Mouse (Mus musculus): Measurements from ENCODE around the gene Ccdc28b. TPM values are rescaled to one million over a fixed set of nuclear protein-coding genes. Genes with fewer than 3 reads are reported as not detected.

Ccdc28b gene
- polyA plus RNA-seq, 1 experiment from 2014 or later, result 47.3 TPM

Other genes starting within 250 kb of the Ccdc28b start
- 11.0 and 13.1 TPM in 2 replicates for gene Zbtb8a, start 245.8 kb downstream of the Ccdc28b start, polyA plus RNA-seq (2015; fragmentation: Nextera tagmentation; extraction: Ambion mirVana)
- gene Zbtb8b, start 183.1 kb downstream of the Ccdc28b start, polyA plus RNA-seq (2015; fragmentation: Nextera tagmentation; extraction: Ambion mirVana), result 5.8 and 6.2 TPM in 2 replicates
- 23.1 and 27.2 TPM in 2 replicates for gene Bsdc1, start 162.4 kb downstream of the Ccdc28b start, polyA plus RNA-seq (2015; fragmentation: Nextera tagmentation; extraction: Ambion mirVana)
- gene Tssk3, start 132.9 kb downstream of the Ccdc28b start, polyA plus RNA-seq (2015; fragmentation: Nextera tagmentation; extraction: Ambion mirVana), result not detected in 2 replicates
- 0.27 TPM in 1 of 2 replicates, not detected in the other for gene Fam229a, start 132.8 kb downstream of the Ccdc28b start, polyA plus RNA-seq (2015; fragmentation: Nextera tagmentation; extraction: Ambion mirVana)
- gene Marcksl1, start 110.4 kb downstream of the Ccdc28b start, polyA plus RNA-seq (2015; fragmentation: Nextera tagmentation; extraction: Ambion mirVana), result 283 and 352 TPM in 2 replicates
- 99.9 and 134 TPM in 2 replicates for gene Hdac1, start 81.2 kb downstream of the Ccdc28b start, polyA plus RNA-seq (2015; fragmentation: Nextera tagmentation; extraction: Ambion mirVana)
- 6.8 and 62.1 TPM in 2 replicates for gene Lck, start 50.3 kb downstream of the Ccdc28b start, polyA plus RNA-seq (2015; fragmentation: Nextera tagmentation; extraction: Ambion mirVana)
- gene Fam167b, start 45.4 kb downstream of the Ccdc28b start, polyA plus RNA-seq (2015; fragmentation: Nextera tagmentation; extraction: Ambion mirVana), result 4.4 and 5.0 TPM in 2 replicates
- gene Eif3i, start 23.3 kb downstream of the Ccdc28b start, polyA plus RNA-seq (2015; fragmentation: Nextera tagmentation; extraction: Ambion mirVana), result 151 and 175 TPM in 2 replicates
- gene Tmem234, start 23.3 kb downstream of the Ccdc28b start, polyA plus RNA-seq (2015; fragmentation: Nextera tagmentation; extraction: Ambion mirVana), result 136 and 147 TPM in 2 replicates
- 1.7 and 2.1 TPM in 2 replicates for gene Dcdc2b, start 9.7 kb downstream of the Ccdc28b start, polyA plus RNA-seq (2015; fragmentation: Nextera tagmentation; extraction: Ambion mirVana)
- 19.0 and 22.9 TPM in 2 replicates for gene Iqcc, start 4.8 kb downstream of the Ccdc28b start, polyA plus RNA-seq (2015; fragmentation: Nextera tagmentation; extraction: Ambion mirVana)
- gene Txlna, start 17.1 kb upstream of the Ccdc28b start, polyA plus RNA-seq (2015; fragmentation: Nextera tagmentation; extraction: Ambion mirVana), result 38.4 and 50.8 TPM in 2 replicates
- 13.6 and 16.6 TPM in 2 replicates for gene Kpna6, start 48.8 kb upstream of the Ccdc28b start, polyA plus RNA-seq (2015; fragmentation: Nextera tagmentation; extraction: Ambion mirVana)
- 6.1 and 7.4 TPM in 2 replicates for gene Tmem39b, start 72.9 kb upstream of the Ccdc28b start, polyA plus RNA-seq (2015; fragmentation: Nextera tagmentation; extraction: Ambion mirVana)
- gene Khdrbs1, start 118.4 kb upstream of the Ccdc28b start, polyA plus RNA-seq (2015; fragmentation: Nextera tagmentation; extraction: Ambion mirVana), result 64.8 and 73.1 TPM in 2 replicates
- 347 and 442 TPM in 2 replicates for gene Ptp4a2, start 187.3 kb upstream of the Ccdc28b start, polyA plus RNA-seq (2015; fragmentation: Nextera tagmentation; extraction: Ambion mirVana)